Mouse (Mus musculus): ENCODE data around the gene Kat7. TPM values are rescaled to one million over a fixed set of nuclear protein-coding genes. Genes with fewer than 3 reads are reported as not detected.

Kat7 gene
- polyA plus RNA-seq, 1 experiment = 55.5 TPM

- no peak for TF ChIP-seq POLR2A (IDR thresholded peaks at IDR 0.05; ENCODE audit: control insufficient read depth, extremely low read depth, insufficient read depth, low read length, poor library complexity)
- no peak for TF ChIP-seq CTCF (IDR thresholded peaks at IDR 0.05; ENCODE audit: borderline replicate concordance, control insufficient read depth, extremely low read depth, insufficient read depth, low read length, poor library complexity)
Measured at GRCm38 (mm10) chr11:95311425-95311807, 1.4 kb upstream of the Kat7 start.

GRCm38 (mm10) chr11:95310648-95311424 lies 790 bp upstream of the Kat7 start:
- H3K27ac ChIP-seq (ENCODE audit: control insufficient read depth, insufficient read depth, low read length) = peak overlapping the region; percentile 65
- WGBS = 4% methylated on average over 17 of the region's 17 CpGs
- H3K4me3 ChIP-seq (ENCODE audit: control insufficient read depth, insufficient read depth, low read length) = peak overlapping the region; percentile 49
- TF ChIP-seq CTCF (IDR thresholded peaks at IDR 0.05; ENCODE audit: borderline replicate concordance, control insufficient read depth, extremely low read depth, insufficient read depth, low read length, poor library complexity) (no peak), POLR2A (IDR thresholded peaks at IDR 0.05; ENCODE audit: control insufficient read depth, extremely low read depth, insufficient read depth, low read length, poor library complexity) (no peak)
- H3K36me3 ChIP-seq (ENCODE audit: control insufficient read depth, insufficient read depth, low read length) = peaks cover 3% of the 10 kb centered on the region; the same call in 1 of the 2 replicates
- H3K4me1 ChIP-seq (replicated peaks; ENCODE audit: control insufficient read depth, insufficient read depth, low read length) = peaks cover 7% of the 10 kb centered on the region
- H3K27me3 ChIP-seq (ENCODE audit: control insufficient read depth, insufficient read depth, low read length) = no peaks in the 10 kb centered on the region
- DNase-seq = peak; percentile 27

More at GRCm38 (mm10) chr11:95311425-95311807, 1.4 kb upstream of the Kat7 start:
- DNase-seq = no peak
- 81% methylated on average over 5 of the region's 5 CpGs for WGBS
- Histone ChIP-seq H3K27me3 (ENCODE audit: control insufficient read depth, insufficient read depth, low read length) (no peaks in the 10 kb centered on the region), H3K4me3 (ENCODE audit: control insufficient read depth, insufficient read depth, low read length) (no peak overlapping the region), H3K27ac (ENCODE audit: control insufficient read depth, insufficient read depth, low read length) (no peak overlapping the region), H3K36me3 (ENCODE audit: control insufficient read depth, insufficient read depth, low read length) (no peaks in the 10 kb centered on the region), H3K4me1 (replicated peaks; ENCODE audit: control insufficient read depth, insufficient read depth, low read length) (peaks cover 7% of the 10 kb centered on the region)

- Histone ChIP-seq H3K36me3 (ENCODE audit: control insufficient read depth, insufficient read depth, low read length) (peaks cover 10% of the 10 kb centered on the region; the same call in 1 of the 2 replicates), H3K27me3 (ENCODE audit: control insufficient read depth, insufficient read depth, low read length) (no peaks in the 10 kb centered on the region), H3K27ac (ENCODE audit: control insufficient read depth, insufficient read depth, low read length) (peak overlapping the region; percentile 90), H3K4me3 (ENCODE audit: control insufficient read depth, insufficient read depth, low read length) (peak overlapping the region; percentile 88), H3K4me1 (replicated peaks; ENCODE audit: control insufficient read depth, insufficient read depth, low read length) (peaks cover 7% of the 10 kb centered on the region)
- TF ChIP-seq POLR2A (IDR thresholded peaks at IDR 0.05; ENCODE audit: control insufficient read depth, extremely low read depth, insufficient read depth, low read length, poor library complexity) (peak; percentile 60; the same call in 1 of the 2 replicates), CTCF (IDR thresholded peaks at IDR 0.05; ENCODE audit: borderline replicate concordance, control insufficient read depth, extremely low read depth, insufficient read depth, low read length, poor library complexity) (0 out of 2 replicates have a peak, but pooled peaks have one; percentile 20)
- under 1% methylated on average over 37 of the region's 37 CpGs for WGBS
- peak; percentile 94 for DNase-seq
Measured at GRCm38 (mm10) chr11:95309510-95310006, 488 bp downstream of the Kat7 start.

- peaks cover 26% of the 10 kb centered on the region for H3K36me3 ChIP-seq (ENCODE audit: control insufficient read depth, insufficient read depth, low read length)
- no peak overlapping the region for H3K27ac ChIP-seq (ENCODE audit: control insufficient read depth, insufficient read depth, low read length)
- no peak for DNase-seq
- no peaks in the 10 kb centered on the region for H3K27me3 ChIP-seq (ENCODE audit: control insufficient read depth, insufficient read depth, low read length)
- no peak for TF ChIP-seq POLR2A (IDR thresholded peaks at IDR 0.05; ENCODE audit: control insufficient read depth, extremely low read depth, insufficient read depth, low read length, poor library complexity)
- no peak for TF ChIP-seq CTCF (IDR thresholded peaks at IDR 0.05; ENCODE audit: borderline replicate concordance, control insufficient read depth, extremely low read depth, insufficient read depth, low read length, poor library complexity)
- 87% methylated on average over 8 of the region's 8 CpGs for WGBS
- no peak overlapping the region for H3K4me3 ChIP-seq (ENCODE audit: control insufficient read depth, insufficient read depth, low read length)
- H3K4me1 ChIP-seq (replicated peaks; ENCODE audit: control insufficient read depth, insufficient read depth, low read length) = peaks cover 7% of the 10 kb centered on the region
Measured at GRCm38 (mm10) chr11:95307526-95307925, 2.5 kb downstream of the Kat7 start.

- Histone ChIP-seq H3K4me1 (replicated peaks; ENCODE audit: control insufficient read depth, insufficient read depth, low read length) (no peaks in the 10 kb centered on the region), H3K27ac (ENCODE audit: control insufficient read depth, insufficient read depth, low read length) (no peak overlapping the region), H3K27me3 (ENCODE audit: control insufficient read depth, insufficient read depth, low read length) (no peaks in the 10 kb centered on the region), H3K36me3 (ENCODE audit: control insufficient read depth, insufficient read depth, low read length) (peaks cover 45% of the 10 kb centered on the region), H3K4me3 (ENCODE audit: control insufficient read depth, insufficient read depth, low read length) (no peak overlapping the region)
- TF ChIP-seq CTCF (IDR thresholded peaks at IDR 0.05; ENCODE audit: borderline replicate concordance, control insufficient read depth, extremely low read depth, insufficient read depth, low read length, poor library complexity) = no peak
- TF ChIP-seq POLR2A (IDR thresholded peaks at IDR 0.05; ENCODE audit: control insufficient read depth, extremely low read depth, insufficient read depth, low read length, poor library complexity) = no peak
- WGBS = 96% methylated on average over 7 of the region's 7 CpGs
- DNase-seq = no peak
Measured at GRCm38 (mm10) chr11:95305600-95305999, 4.4 kb downstream of the Kat7 start.

- no peak overlapping the region for H3K27ac ChIP-seq (ENCODE audit: control insufficient read depth, insufficient read depth, low read length)
- H3K27me3 ChIP-seq (ENCODE audit: control insufficient read depth, insufficient read depth, low read length) = no peaks in the 10 kb centered on the region
- H3K4me3 ChIP-seq (ENCODE audit: control insufficient read depth, insufficient read depth, low read length) = no peak overlapping the region
- TF ChIP-seq POLR2A (IDR thresholded peaks at IDR 0.05; ENCODE audit: control insufficient read depth, extremely low read depth, insufficient read depth, low read length, poor library complexity) (no peak), CTCF (IDR thresholded peaks at IDR 0.05; ENCODE audit: borderline replicate concordance, control insufficient read depth, extremely low read depth, insufficient read depth, low read length, poor library complexity) (no peak)
- H3K4me1 ChIP-seq (replicated peaks; ENCODE audit: control insufficient read depth, insufficient read depth, low read length) = no peaks in the 10 kb centered on the region
- H3K36me3 ChIP-seq (ENCODE audit: control insufficient read depth, insufficient read depth, low read length) = peaks cover 76% of the 10 kb centered on the region
- DNase-seq = no peak
- WGBS = 97% methylated on average over 3 of the region's 3 CpGs
Measured at GRCm38 (mm10) chr11:95301772-95302171, 8.3 kb downstream of the Kat7 start.

Measured in thymus, adult 2 months (tissue).